Mouse (Mus musculus) urinary bladder, adult 2 months (tissue): ENCODE results near the gene Tdrd9. TPM values are rescaled to one million over a fixed set of nuclear protein-coding genes. Genes with fewer than 3 reads are reported as not detected.

Source experiments
- DNase-seq: peaks from one replicate; pipeline ENCODE4 v3.0.0; 2022; ENCODE audit warnings: low spot score
- polyA plus RNA-seq: library from polyadenylated mRNA; depleted of rRNA; stranded (reverse); fragments of >200 nt; gene quantifications from 2 replicates; pipeline ENCODE4 v1.2.3, GENCODE M21; 2012

Gene Tdrd9
- polyA plus RNA-seq, 1 experiment: 0.06 TPM

DNA sequence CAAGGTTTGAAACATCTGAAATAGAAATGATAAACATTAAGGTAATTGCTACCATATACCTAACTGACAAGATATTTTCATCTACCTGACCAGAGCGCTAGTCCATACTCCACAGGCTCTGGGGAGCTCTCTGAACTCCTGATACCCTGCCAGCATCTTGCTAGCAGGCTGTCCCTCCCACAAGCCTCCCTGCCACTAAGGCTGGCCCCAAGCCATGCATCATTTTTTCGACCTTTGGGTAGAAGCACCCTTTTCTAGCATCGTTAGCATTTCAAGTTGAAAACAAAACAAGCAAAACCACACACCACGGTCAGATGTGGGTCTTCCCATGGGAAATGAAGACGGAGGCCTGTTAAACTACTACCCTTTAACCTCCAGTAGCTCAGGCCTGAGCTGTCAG is 8.0 kb upstream of the Tdrd9 start:
- DNase-seq: no peak

DNA sequence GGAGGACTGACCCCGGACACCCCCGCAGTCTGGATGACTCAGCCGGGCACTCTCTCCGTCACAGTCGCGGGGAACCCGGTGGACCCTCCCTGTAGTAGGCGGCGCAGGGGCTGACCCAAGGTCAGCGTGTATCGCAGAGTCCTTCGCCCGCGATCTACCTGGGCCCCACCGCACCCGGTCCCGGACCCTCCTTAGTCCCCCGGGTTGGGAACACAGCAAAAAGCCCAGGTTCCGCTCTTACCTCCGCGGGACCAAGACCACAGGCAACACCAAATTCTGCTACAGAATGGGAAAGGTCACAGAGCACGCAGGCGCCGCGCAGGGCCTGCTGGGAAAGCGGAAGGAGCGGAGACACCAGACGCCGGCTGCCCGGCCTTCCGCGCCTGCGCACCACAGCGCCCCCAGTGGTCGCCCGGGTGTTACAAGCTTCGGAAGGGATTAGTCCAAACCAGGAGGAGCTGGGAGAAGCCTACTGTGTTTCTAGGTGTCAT is 4.6 kb upstream of the Tdrd9 start, which contains the start of gene Atp5mpl:
TSS of gene Atp5mpl (minus strand) at position 295 of the 491 bp plus-strand sequence.
- peak; percentile 99 for DNase-seq

DNA sequence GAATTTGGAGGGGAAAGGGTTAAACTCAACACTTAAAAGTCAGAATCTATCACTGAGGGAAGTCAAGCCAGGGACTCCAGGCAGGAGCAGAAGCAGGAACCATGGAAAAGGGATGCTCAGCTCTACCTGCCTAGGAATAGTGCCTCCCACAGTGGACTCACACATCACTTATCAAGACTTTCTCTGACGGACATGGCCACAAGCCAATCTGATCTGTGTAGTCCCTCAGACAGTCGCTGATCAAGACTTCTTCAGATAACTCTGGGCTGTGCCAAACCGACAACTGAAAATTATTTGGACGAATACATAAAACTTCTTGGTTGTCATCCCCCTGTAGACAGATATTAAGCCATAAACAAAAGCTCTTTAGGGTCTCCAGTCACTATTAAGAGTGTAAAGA is 1.3 kb upstream of the Tdrd9 start:
- DNase-seq: no peak

DNA sequence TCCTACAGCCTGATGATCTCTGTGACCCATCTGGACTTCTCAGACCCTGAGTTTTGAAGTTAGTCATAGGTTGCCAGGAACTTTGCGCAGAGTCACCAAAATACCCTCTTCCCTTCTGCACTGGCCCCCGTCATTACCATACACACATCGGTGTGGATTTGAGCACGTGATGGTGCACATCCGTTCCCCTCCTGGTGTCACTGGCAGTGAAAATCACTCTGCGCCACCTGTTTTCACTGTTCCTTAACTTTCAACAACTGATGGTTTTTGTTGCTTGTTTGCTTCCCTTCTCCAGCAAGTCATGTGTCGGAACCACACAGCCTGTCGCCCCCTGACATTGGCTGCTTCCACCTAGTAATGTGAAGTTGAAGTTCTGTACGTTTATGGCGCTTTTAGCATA is 1.1 kb downstream of the Tdrd9 start:
- no peak for DNase-seq

DNA sequence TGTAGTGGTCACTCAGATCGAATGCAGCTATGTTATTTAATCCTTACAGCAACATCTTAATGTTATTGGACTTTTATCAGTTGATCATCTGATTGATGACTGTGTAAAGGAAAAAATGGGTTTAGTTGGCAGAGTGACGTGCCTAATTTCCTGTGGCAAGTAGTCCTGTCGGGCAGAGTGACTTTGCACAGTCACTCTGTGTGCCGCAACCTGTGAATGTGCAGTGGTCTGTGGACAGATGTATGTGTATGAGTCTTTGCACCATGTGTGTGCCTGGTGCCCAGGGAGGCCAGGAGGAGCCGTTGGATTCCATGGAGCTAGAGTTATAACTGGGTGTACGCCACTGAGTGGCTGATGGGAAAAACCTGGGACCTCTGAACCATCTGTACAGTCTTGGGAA is 3.2 kb downstream of the Tdrd9 start:
- no peak for DNase-seq

DNA sequence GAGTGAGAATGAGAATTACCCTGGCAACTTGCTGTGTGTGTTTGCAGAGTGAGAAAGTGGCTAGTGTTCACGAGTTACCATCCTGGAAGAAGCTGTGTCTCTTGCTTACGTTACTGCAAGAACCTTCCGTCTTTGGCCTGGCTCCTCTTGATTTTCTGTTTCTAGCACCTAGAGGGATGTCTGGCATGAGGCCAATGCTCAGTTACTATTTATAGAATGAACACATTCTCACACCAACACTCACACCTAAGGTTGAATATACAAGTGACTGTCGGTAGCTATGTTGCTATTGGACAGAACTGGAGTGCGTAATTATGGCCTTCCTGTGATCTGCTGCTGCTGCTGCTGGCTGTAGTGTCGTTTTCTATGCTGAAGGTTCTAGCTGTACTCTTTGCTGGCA is 5.8 kb downstream of the Tdrd9 start:
- no peak for DNase-seq

DNA sequence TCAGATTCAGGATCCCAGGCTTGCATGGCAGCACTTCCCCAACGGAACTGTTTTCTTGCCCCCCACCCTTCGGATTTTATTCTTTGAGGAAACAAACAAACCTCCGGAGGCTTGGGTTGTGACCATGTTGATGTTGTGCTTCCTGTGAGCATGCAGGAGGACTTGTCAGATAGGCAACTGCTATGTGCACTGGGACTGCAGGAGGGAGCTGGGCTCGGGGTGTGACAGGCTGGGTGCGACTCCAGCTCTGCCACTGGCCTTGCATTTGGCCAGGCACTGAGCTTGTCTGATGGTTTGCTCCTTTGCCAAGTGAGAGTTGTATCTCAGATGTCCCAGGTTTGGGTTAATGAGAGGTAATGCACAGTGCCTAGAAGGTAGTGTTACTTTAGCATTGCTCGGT is 6.9 kb downstream of the Tdrd9 start:
- DNase-seq: no peak

DNA sequence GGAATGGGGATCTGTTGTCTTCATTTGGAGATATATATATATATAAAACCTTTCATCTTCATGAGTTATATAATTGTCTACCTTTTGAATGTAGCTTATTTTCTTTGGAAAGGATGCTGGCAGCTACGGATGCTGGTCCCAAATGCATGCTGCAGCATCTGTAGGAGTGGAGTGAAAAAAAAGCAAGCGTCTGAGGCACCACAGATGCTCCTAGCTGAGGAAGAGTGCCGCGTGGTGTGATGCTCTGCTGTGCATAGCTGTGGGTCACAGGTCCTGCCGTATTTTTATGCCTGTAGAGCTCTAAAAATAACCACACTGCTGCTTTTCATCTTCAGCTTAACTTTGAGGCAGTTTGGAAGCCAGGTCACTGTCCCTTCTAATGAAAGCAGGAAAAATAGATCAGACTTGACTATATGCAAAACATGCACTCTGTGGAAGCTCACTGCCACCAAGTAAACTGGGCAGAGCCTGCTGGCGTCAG is 9.6 kb downstream of the Tdrd9 start, which contains the start of gene Rd3l:
TSS of gene Rd3l (minus strand) at position 431 of the 481 bp plus-strand sequence.
- no peak for DNase-seq

DNA sequence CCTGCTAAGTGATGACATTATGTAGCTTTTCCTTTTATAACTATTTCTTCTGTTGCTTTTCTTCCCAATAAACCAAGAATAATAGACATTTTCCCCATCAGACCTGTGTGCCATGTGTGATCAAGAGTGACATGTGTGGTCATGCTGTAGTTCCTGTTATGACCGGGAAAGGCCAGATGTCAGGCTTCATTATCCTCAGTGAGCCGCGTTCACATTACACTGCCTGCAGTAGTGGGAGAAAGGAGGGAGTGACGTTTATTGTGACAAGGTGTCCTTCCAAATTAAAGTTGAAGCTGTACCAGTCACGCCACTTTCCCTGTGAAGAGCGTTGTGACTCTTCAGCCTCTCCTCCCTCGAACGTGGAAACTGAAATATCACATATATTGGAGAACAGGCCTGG is 10.5 kb downstream of the Tdrd9 start:
- no peak for DNase-seq

DNA sequence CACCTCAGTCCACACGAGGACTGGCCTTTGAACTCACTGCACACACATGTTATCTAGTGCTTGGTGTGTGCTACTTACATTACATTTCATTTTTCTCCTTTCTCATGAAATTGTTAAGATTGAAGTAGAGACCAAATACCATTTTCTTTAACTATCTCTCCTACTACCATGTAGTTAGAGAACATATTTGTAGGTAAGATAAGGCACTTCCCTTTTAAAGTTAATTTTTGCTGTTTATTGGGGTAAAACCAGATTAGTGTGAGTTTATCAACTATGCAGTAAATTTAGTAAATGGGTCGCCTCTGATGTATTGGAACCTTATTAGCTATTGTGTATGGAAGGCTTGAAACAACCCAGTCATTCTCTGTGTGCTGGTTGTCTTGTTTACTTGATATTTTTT is 11.8 kb downstream of the Tdrd9 start:
- DNase-seq: no peak

DNA sequence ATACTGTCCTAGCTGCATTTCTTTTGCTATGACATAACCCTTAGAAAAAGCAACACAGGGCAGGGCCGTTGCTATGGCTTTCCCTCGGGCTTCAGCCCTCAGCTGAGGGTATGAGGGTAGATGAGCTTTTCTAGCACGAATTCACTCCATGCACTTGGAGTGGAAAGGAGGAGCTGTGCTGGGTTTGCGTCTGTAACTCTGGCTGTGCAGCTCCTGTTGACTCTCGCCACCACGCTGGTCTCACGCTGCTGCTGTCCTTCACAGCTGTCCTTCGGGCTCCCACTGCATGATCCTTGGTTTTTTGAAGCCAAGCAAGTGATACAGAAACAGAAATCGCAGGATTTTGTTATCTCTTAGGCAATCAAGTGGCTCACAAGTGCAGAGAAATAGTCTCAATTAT is 15.4 kb downstream of the Tdrd9 start:
- no peak for DNase-seq

DNA sequence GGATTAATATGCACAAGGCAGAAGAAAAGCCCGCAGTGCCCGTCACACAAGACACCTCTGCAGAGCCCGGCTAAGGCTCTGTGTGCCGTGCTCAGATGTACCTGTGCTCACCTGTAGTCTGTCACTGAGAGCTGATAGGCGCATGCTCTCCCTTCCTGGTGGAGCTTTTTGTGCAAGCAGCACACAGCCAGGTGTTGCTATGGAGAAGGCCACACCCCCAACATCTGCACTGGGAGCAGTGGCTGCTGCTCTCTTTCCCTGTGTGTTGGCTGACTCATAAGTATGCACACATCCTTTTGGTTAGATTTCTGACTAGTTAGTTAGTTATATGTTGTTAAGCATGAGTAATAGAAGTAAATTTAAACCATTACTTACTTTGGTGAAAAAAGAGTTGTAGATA is 21.3 kb downstream of the Tdrd9 start:
- no peak for DNase-seq

DNA sequence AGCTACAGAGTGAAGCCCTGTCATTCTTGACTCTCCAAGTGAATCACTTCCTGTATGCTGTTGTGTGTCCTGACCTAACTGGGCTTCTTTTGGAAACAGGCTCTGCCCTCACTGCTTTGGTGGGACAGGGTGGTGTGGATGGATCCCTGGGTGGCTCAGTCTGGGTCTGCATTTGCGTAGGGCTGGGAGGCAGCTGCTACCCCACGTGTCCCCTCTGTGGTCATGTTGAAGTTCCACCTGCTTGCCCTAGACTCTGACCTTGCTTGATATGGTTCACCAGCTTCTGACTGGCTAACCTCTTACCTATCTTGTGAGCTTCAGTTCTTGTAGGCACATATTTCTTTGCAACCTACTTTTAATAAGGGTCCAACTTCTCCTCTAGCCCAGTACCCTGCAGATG is 23.8 kb downstream of the Tdrd9 start:
- no peak for DNase-seq

DNA sequence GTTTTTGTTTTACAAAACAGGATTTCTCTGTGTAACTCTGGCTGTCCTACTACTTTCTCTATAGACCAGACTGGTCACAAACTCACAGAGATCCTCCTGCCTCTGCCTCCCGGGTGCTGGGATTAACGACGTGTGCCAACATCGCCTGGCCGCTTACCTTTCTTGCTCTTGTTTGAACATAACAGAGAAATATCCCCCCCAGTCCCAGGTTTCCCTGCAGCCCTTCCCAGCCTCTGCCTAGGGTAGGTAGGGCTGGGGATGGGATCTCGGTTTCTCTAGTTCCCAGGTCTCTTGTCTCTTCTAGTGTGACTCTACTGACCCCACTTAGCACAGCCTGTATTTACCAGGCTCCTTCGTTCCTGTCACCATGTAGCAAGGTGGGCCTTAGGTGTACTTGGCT is 28.4 kb downstream of the Tdrd9 start:
- no peak for DNase-seq

DNA sequence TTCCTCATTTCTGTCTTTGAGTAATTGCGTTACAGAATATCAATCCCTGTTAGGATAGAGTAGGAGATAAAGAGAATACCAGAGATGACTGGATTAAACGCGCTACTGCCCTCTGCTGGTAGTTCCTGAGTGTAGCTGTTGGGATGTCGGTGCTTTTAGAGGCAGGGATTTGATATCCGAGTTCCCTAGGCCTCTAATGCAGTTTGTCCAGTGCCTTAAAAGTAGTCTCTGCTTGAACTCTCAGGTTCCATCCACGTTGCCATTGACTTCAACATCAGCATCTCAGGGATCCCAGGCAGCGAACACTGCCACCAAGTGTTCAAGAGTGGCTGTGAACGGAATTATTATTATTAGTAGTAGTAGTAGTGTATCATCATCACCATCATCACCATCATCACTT is 29.9 kb downstream of the Tdrd9 start:
- DNase-seq: no peak

DNA sequence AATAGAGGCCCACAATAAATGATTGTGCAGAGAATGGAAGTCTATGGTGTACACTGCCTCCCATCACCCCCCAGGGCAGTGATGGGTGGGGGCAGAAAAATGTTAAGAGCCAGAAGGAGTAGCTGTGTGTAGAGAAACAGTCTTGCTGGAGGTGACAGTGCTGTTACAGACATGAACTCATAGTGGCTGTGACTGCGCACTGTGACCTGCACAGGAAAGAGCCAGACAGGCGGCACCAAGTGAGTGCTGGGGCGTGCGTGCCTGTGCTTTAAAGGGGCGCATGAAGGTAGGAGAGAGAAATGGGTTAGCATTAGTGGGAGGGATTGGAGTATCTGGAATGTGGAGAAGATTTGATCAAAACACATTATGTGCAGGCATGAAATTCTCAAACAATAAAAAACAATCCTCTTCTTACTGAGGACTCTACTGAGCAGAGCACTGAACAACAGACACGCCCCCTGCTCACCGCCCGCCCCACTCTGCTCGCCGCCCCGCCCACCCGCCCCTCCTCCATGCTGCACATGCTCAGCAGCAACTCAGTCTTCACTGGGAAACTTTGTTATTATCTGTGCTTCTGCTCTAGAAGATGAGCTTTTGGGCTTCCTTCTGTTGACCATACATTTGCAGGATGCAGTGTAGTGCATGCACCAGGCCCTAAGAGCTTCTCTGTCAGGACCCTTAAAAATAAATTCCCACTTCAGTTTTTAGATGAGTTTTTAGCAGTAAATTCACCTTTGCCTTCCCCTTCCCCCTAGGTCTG is 41.3 kb downstream of the Tdrd9 start:
- no peak for DNase-seq

DNA sequence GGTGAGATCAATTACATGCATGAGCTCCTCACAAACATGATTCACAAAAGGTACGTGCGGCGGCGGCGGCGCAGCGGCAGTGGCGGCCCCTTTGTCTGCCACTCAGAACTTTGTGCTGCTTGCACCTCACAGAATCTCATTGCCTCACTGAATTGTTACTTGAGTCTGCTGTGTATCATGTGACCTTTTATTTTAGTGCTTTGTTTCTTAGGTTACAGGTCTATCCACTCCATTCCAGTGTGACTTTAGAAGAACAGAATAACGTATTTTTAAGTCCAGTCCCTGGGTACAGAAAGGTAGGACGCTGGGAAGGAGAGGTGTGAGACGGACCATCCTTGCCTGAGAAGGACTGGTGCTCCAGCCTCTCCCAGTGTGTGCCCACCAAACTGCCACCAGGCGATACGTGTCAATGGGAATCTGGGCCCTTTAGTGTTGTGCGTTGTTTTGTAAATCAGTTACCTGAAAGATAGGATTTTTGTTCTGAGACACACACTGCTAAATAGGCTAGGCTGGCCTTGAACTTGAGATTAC is 42.0 kb downstream of the Tdrd9 start:
- no peak for DNase-seq

DNA sequence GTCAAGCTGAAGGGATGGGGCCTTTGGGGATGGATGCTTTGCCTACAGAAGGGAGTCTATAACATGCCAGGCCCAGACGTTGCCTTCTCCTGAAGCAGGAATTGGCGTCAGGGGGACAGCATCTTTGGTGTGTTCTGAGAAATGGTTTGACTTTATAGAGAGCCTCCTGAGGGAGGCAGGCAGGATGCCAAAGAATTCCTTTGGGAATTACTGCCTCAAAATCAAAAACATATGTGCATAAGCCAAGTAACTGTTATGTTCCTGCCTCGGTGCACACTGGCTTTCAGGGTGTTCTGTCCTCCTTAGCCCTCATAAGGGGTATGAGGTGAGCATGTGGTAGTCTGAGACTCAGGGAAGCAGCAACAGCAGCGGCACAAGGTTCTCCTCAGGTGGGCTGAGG is 45.0 kb downstream of the Tdrd9 start:
- no peak for DNase-seq

DNA sequence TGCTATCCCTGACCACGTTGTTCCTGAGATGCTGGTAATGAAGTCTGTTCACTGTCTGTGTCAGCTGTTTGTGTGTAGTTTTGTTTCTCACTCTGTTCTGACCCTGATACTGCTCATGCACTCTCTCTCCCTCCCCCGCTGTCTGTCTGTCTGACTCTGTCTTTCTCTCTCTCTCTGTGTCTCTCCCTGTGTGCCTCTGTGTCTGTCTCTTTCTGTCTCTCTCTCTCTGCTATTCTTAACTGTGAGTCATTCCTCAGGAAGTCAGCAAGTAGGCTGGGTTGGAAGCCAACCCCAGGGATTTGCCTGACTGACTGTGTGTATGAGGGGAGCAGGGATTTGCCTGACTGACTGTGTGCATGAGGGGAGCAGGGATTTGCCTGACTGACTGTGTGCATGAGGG is 51.9 kb downstream of the Tdrd9 start:
- DNase-seq: no peak

DNA sequence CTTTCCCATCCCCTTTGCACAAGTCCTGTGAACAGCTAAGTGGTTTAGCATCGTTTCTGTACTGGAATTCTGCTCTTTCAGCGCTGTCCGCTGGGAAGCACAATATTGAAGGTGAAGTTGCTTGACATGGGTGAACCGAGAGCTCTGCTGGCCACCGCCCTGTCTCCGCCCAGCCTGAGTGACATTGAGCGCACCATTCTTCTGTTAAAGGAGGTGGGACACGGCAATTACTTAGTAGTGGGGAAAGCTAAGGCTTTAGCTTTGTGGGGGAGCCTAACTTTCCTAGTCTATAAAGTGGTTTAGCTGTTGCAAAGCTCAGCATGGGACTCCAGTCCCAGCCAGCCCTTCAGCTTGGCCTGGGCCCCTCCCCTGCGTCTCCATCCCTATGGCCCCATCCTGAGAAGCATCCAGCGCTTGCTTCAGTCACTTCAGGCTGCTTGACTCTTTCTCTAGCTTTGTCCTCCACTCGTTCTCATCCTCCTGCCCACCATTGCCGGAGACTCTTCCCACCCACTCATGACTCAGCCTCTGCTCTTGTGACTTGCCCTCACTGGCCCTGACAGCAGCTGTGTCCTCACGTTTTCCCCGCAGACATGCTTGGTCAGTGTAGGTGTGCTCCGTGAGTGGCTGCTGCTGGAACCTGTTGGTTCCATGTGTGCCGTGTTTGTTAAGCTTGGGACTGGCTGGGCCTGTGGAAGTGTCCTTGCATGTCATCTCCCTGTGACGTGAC is 53.4 kb downstream of the Tdrd9 start:
- DNase-seq: no peak

DNA sequence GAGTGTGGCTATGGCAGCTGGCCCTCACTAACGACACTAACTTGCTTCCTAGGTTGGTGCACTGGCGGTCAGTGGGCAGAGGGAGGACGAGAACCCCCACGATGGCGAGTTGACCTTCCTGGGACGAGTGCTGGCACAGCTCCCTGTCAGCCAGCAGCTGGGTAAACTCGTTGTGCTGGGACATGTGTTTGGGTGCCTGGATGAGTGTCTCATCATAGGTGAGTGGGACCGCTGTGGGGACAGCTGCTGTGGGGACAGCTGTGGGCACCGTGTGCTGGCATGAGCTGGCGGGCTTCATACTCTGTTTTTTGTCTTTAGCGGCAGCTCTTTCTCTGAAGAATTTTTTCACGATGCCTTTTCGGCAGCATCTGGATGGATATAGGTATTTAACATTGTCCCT is 54.1 kb downstream of the Tdrd9 start:
- DNase-seq: no peak

DNA sequence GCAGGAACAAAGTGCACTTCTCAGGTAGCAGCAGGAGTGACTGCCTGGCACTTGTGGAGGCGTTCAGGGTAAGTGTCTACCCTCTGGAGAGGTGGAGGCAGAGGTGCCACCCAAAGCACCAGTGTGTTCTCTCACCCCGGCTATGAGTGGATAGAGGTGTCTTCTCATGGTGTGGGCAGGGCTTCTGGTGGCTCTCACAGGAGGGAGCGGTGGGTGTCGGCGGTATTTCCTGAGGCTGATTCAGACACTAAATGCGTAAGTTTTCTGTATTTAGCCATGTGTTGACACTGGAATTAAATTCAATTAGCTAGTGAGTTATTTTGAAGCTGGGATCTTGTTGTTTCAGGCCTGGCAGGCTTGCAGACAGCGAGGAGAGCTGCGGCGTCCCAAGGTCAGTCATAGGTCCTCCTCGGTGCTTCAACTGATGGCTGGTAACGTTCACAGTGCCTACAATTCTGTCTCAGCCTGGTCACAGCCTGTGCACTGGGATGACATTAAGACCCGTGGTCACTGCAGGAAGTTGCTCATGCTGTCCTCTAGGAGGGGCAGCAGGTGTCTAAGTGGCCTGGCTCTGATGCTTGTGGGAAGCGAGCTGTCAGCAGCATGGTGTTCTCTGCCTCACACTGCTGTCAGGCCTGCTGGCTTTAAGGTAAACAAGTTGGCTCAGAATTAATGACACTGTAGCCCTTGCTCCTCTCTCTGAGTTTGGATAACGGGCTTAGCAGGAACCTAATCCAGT is 54.7 kb downstream of the Tdrd9 start:
- DNase-seq: no peak
